Mouse (Mus musculus) frontal cortex, adult (tissue): ENCODE results near the gene Gstm1.
"Not testable (repeated sequence)": the region's sequence is repeated elsewhere in the genome, so short reads cannot be mapped to it uniquely, and the experiment has no call there.

Experiments used
- ATAC-seq: cut with Nextera tagmentation; 2 replicates; pipeline ENCODE4 v1.9.2; 2017; ENCODE audit warnings: mild to moderate bottlenecking, moderate library complexity, mixed read lengths; ENCODE audit not compliant: low TSS enrichment

Gene Gstm1

GRCm38 (mm10) chr3:108017473-108018189, at the start of gene Gstm1:
Gene Gstm1 (minus strand): TSS chr3:108017973.
- peak; percentile 80 for ATAC-seq

- no peak for ATAC-seq
Observed at GRCm38 (mm10) chr3:108067370-108067934, 49.7 kb upstream of the Gstm1 start.

GRCm38 (mm10) chr3:108065551-108065950, 47.8 kb upstream of the Gstm1 start:
- ATAC-seq, result no peak

DNA sequence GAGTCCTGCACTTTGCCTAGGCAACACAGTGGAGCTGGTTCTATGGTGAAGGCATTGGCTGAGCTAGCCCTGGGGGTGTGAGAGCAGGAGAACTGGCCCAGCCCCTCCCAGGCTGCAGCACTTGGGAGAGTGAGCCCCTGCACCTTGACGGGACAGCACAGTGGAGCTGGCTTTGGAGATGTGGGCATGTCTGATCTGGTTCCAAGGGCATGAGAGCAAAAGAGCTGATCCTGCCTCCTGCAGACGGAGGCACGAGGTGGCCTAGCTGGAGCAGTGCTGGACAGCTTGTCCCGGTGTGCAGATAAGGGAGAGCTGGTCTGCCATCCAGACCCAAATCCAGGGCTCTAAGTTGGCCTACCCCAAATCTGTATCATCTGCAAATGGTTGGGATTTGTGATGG, 46.9 kb upstream of the Gstm1 start:
- ATAC-seq, result no peak

- ATAC-seq, result no peak
Observed at GRCm38 (mm10) chr3:108062648-108063047, 44.9 kb upstream of the Gstm1 start.

DNA sequence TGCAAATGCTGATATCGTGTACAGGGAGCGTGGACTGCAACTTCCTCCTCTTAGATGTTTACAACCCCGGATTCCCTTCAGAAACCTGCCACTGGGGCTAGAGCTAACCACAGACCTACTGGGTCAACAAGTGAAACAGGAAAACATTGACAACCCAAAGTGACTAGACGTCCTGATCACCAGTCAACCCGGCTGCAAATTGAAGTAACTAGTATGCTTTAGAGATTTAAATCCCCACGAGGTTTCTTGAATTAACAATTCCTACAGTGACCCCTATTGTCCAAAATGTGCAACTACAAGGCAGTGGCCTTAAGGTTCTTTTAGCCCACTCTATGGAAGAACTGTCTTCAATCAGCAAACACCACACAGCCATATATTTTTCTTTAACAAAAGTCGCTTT, 43.6 kb upstream of the Gstm1 start:
- ATAC-seq, result peak; percentile 84

GRCm38 (mm10) chr3:108050493-108050892, 32.7 kb upstream of the Gstm1 start:
- ATAC-seq, result no peak

DNA sequence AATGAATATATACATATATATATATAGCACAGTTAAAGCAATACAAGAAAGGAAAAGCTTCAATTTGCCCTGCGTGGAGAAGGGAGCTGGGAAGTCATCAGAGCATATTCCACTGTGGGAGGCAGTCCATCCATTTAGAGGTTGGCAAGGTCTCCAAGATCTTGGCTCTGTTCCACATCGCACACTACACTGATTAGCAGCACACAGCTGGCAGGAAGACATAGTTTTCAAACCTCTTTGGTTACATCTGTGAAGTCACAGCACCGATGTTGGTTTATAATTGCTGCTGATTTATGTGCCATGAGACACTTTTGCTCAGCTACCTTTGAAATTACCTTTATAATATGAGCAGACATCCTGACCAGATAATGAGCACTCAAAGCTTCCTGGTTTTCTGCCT, 30.5 kb upstream of the Gstm1 start:
- no peak for ATAC-seq

- ATAC-seq, result no peak
Observed at GRCm38 (mm10) chr3:108046944-108047655, 29.3 kb upstream of the Gstm1 start.

GRCm38 (mm10) chr3:108044394-108045140, 26.8 kb upstream of the Gstm1 start, which contains the start of gene Gstm4:
Gene Gstm4 (minus strand): TSS chr3:108044894.
- peak; percentile 97 for ATAC-seq

DNA sequence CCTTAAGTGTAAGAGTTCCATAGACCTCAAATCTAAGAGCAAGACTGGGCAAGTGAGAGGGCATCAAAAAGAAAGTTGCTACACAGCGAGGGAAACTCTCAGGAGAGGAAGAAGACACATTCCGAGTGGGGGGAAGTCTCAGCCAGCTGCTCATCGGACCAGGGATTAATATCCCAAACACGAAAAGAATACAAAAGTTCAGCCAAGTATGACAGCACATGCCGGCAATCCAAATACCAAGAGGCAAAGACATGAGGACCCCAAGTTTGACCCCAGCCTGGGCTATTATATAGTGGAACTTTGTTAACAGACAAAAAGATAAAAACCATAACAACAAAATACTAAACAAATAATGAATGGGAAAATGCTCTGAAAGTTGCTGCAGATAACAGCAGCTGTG, 15.4 kb upstream of the Gstm1 start:
- no peak for ATAC-seq

DNA sequence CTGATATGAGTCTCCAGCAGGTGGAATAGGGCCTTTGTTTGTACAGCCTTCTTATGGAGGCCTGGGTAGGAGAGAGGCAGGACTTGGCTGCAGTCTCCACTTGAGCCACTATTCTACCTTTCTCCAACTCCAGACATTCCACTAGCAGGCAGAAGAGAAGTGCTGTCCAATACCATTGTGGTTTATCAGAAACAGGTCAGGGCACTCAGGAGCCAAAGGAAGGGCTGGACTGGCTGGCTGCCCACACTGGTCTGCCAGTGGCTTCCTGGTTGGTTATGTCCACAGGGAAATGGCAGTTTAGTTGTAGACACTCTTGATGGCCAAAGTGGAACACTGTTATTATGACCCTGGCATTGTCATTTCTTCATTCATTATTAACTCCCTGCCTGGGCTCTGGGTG, 14.3 kb upstream of the Gstm1 start:
- no peak for ATAC-seq

DNA sequence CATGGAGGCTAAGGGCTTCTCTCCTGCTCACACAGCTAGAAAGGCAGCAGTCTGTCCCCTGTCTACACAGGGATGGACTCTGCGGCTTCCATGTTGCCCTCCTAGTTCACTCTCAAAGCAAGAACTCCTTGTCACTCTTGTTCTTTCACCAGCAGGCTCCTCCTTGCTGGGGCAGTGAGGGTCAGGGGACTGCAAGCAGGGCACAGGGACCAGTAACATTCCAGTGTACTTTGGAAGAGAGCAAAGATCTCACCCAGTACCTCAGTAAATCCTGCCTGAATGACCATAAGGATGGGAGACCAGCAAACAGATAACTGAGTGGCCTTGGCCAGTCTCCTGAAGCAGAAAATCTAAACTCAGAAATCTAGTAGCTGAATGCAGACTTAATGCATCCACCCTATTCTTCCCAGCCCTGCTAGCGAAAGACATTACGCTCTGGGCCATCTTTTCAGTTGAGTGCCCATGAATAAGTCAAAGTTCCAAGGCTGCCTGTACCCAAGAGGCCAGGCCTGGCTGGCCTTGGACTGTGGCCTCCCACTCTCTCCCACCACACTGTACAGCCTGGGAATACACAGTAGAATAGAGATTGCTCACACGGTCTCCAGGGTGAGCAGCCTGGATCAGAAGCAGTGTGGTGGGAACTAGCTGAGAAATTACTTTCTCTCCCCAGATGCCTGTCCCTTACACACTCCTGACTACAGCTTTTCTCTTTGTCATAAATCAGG, 11.0 kb upstream of the Gstm1 start:
- no peak for ATAC-seq

- no peak for ATAC-seq
Observed at GRCm38 (mm10) chr3:108026597-108026996, 8.8 kb upstream of the Gstm1 start.

DNA sequence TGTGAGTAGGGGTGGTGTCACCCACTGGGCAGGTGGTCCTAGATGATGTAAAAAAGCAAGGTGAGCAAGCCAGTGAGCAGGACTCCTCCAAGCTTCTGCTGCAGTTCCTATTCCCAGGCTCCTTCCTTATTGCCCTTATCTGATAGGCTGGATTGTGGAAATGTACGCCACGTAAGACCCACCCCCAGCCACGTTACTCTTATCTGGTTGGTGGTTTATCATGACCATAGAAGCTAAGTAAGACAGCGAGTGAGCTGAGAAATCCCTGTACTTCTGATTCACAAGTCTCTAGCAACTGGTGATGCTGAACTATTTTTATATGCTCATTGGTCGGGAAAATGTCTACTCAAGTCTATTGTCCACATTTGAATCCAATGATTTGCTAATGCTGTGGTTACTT, 8.3 kb upstream of the Gstm1 start:
- ATAC-seq, result peak; percentile 82

GRCm38 (mm10) chr3:108025318-108025717, 7.5 kb upstream of the Gstm1 start:
- ATAC-seq, result no peak

- no peak for ATAC-seq
Observed at GRCm38 (mm10) chr3:108022650-108023049, 4.9 kb upstream of the Gstm1 start.

- ATAC-seq, result not testable (repeated sequence)
Observed at GRCm38 (mm10) chr3:108020351-108021022, 2.7 kb upstream of the Gstm1 start.

- ATAC-seq, result not testable (repeated sequence)
Observed at GRCm38 (mm10) chr3:108019226-108019625, 1.5 kb upstream of the Gstm1 start.

- no peak for ATAC-seq
Observed at GRCm38 (mm10) chr3:108018190-108018820, 532 bp upstream of the Gstm1 start.
